Mouse (Mus musculus): ENCODE measurements around the gene Fam49a.

- TF ChIP-seq CTCF (IDR thresholded peaks at IDR 0.05; ENCODE audit: low read depth, low read length) = no peak
- TF ChIP-seq EP300 (IDR thresholded peaks at IDR 0.05; ENCODE audit: insufficient read depth, low read depth, low read length) = no peak
These were observed 159.6 kb downstream of the Fam49a start for GRCm38 (mm10) chr12:12421580-12421878.

All from ES-Bruce4 (cell line).